Mouse (Mus musculus): ENCODE results near the gene Rnf10. TPM values are rescaled to one million over a fixed set of nuclear protein-coding genes. Genes with fewer than 3 reads are reported as not detected.

The Rnf10 gene
- total RNA-seq, 1 experiment from 2014 or later, result 55.9 TPM

GRCm38 (mm10) chr5:115191880-115192827 is 80.5 kb downstream of the Rnf10 start:
- no peak for ATAC-seq (replicated peaks in 1 of 2; ENCODE audit: insufficient read depth in 1 of 2, low FRiP score in 2 of 2, low TSS enrichment in 1 of 2, low read depth in 1 of 2, poor library complexity in 2 of 2, severe bottlenecking in 2 of 2)

Other genes with a start within 250 kb of the Rnf10 start
- gene Gm10401, start 174.6 kb downstream of the Rnf10 start, total RNA-seq (2017), result 0.50 TPM in 1 of 2 replicates, not detected in the other
- 15.9 and 18.0 TPM in 2 replicates for gene Acads, start 153.6 kb downstream of the Rnf10 start, total RNA-seq (2017)
- gene Unc119b, start 137.9 kb downstream of the Rnf10 start, total RNA-seq (2017), result 12.8 and 14.2 TPM in 2 replicates
- 225 and 241 TPM in 2 replicates for gene Mlec, start 114.7 kb downstream of the Rnf10 start, total RNA-seq (2017)
- not detected in 2 replicates for gene Cabp1, start 78.5 kb downstream of the Rnf10 start, total RNA-seq (2017)
- gene Pop5, start 37.1 kb downstream of the Rnf10 start, total RNA-seq (2017), result 67.4 and 94.4 TPM in 2 replicates
- 39.0 and 55.3 TPM in 2 replicates for gene Coq5, start 6.8 kb upstream of the Rnf10 start, total RNA-seq (2017)
- gene Dynll1, start 28.1 kb upstream of the Rnf10 start, total RNA-seq (2017), result 198 and 266 TPM in 2 replicates
- gene Srsf9, start 54.3 kb upstream of the Rnf10 start, total RNA-seq (2017), result 82.0 and 105 TPM in 2 replicates
- gene Gatc, start 68.3 kb upstream of the Rnf10 start, total RNA-seq (2017), result 14.1 and 14.3 TPM in 2 replicates
- gene Triap1, start 68.3 kb upstream of the Rnf10 start, total RNA-seq (2017), result 8.6 and 9.6 TPM in 2 replicates
- 38.2 and 63.4 TPM in 2 replicates for gene Cox6a1, start 76.1 kb upstream of the Rnf10 start, total RNA-seq (2017)
- gene Msi1, start 156.7 kb upstream of the Rnf10 start, total RNA-seq (2017), result not detected in 2 replicates
- not detected in 2 replicates for gene Pla2g1b, start 193.4 kb upstream of the Rnf10 start, total RNA-seq (2017)
- gene Sirt4, start 211.8 kb upstream of the Rnf10 start, total RNA-seq (2017), result 6.0 and 10.4 TPM in 2 replicates
- 57.2 and 118 TPM in 2 replicates for gene Pxn, start 233.8 kb upstream of the Rnf10 start, total RNA-seq (2017)